Mouse (Mus musculus) adrenal gland, postnatal 36 days (tissue): Measurements from ENCODE around the gene Rab3il1. TPM values are rescaled to one million over a fixed set of nuclear protein-coding genes. Genes with fewer than 3 reads are reported as not detected.

Experiments used
- DNase-seq, 2 experiments: peaks; one replicate each; pipeline ENCODE4 v3.0.0; 2021; ENCODE audit warnings: mixed read lengths in 1 of 2
- total RNA-seq, 2 experiments: library from RNA; stranded (reverse); gene quantifications; 2 replicates each; pipeline ENCODE4 v1.2.3; 2021

The Rab3il1 gene
- total RNA-seq, 2 experiments from 2014 or later, result 5.6 to 6.6 TPM

- no peak for DNase-seq
These were observed 39.5 kb downstream of the Rab3il1 start for GRCm38 (mm10) chr19:10040866-10041387.

- DNase-seq, result peak; percentile 90
These were observed 40.1 kb downstream of the Rab3il1 start, which contains the start of gene Fads3 for GRCm38 (mm10) chr19:10041388-10042148. Fads3 (plus strand) TSS chr19:10041569.

GRCm38 (mm10) chr19:10042232-10042631 is 40.8 kb downstream of the Rab3il1 start:
- DNase-seq, result no peak

GRCm38 (mm10) chr19:10042816-10043215 is 41.3 kb downstream of the Rab3il1 start:
- DNase-seq, result no peak

- DNase-seq, result peak in 1 of 2 experiments; percentile 61
These were observed 42.2 kb downstream of the Rab3il1 start for GRCm38 (mm10) chr19:10043643-10044042.

GRCm38 (mm10) chr19:10045707-10046106 is 44.2 kb downstream of the Rab3il1 start:
- no peak for DNase-seq

GRCm38 (mm10) chr19:10046346-10046745 is 44.9 kb downstream of the Rab3il1 start:
- peak in 1 of 2 experiments; percentile 3 for DNase-seq

- DNase-seq, result no peak
These were observed 45.5 kb downstream of the Rab3il1 start for GRCm38 (mm10) chr19:10046983-10047382.

- no peak for DNase-seq
These were observed 48.1 kb downstream of the Rab3il1 start for GRCm38 (mm10) chr19:10049533-10049932.

GRCm38 (mm10) chr19:10050438-10050837 is 49.0 kb downstream of the Rab3il1 start:
- no peak for DNase-seq

- no peak for DNase-seq
These were observed 51.2 kb downstream of the Rab3il1 start for GRCm38 (mm10) chr19:10052698-10053097.

- DNase-seq, result peak; percentile 72 to 77
These were observed 52.3 kb downstream of the Rab3il1 start for GRCm38 (mm10) chr19:10053692-10054260.

- DNase-seq, result no peak
These were observed 53.0 kb downstream of the Rab3il1 start for GRCm38 (mm10) chr19:10054361-10055075.

- peak in 1 of 2 experiments; percentile 67 for DNase-seq
These were observed 53.8 kb downstream of the Rab3il1 start for GRCm38 (mm10) chr19:10055261-10055660.

GRCm38 (mm10) chr19:10055783-10056660 is 54.6 kb downstream of the Rab3il1 start:
- DNase-seq, result peak in 1 of 2 experiments; percentile 61

GRCm38 (mm10) chr19:10056686-10057085 is 55.2 kb downstream of the Rab3il1 start:
- no peak for DNase-seq

- DNase-seq, result no peak
These were observed 56.2 kb downstream of the Rab3il1 start for GRCm38 (mm10) chr19:10057486-10058351.

GRCm38 (mm10) chr19:10058352-10058825 is 56.9 kb downstream of the Rab3il1 start:
- DNase-seq, result no peak

GRCm38 (mm10) chr19:10058876-10059427 is 57.5 kb downstream of the Rab3il1 start:
- no peak for DNase-seq
